Mouse (Mus musculus) intestine, postnatal 0 days (tissue): ENCODE measurements around the gene Sptbn4. TPM values are rescaled to one million over a fixed set of nuclear protein-coding genes. Genes with fewer than 3 reads are reported as not detected.
A peak's percentile ranks its signal among the peaks of the same experiment; 100 is the strongest.

Experiments used
- ATAC-seq: fragments of 200-750 bp; cut with Nextera tagmentation; 2 replicates; pipeline ENCODE4 v1.8.0; 2017; ENCODE audit warnings: mild to moderate bottlenecking, moderate TSS enrichment, moderate library complexity
- H3K27ac ChIP-seq: fragments of 300-500 bp; sonication (generic); 2 replicates; pipeline ENCODE4 v1.5.1; 2014; ENCODE audit warnings: mild to moderate bottlenecking, low read depth, low read length, moderate library complexity
- H3K27me3 ChIP-seq: fragments of 300-500 bp; sonication (generic); replicated peaks from 2 replicates; pipeline ENCODE4 v1.6.1; 2014; ENCODE audit warnings: low read length, mixed read lengths; ENCODE audit not compliant: control insufficient read depth, insufficient read depth
- H3K36me3 ChIP-seq: fragments of 300-500 bp; sonication (generic); 2 replicates; pipeline ENCODE4 v1.6.1; 2014; ENCODE audit warnings: mild to moderate bottlenecking, moderate library complexity; ENCODE audit not compliant: control insufficient read depth, insufficient read depth
- H3K4me1 ChIP-seq: fragments of 300-500 bp; sonication (generic); replicated peaks from 2 replicates; pipeline ENCODE4 v1.6.1; 2014; ENCODE audit warnings: antibody characterized with exemption, low read length, mixed read lengths; ENCODE audit not compliant: control insufficient read depth, insufficient read depth
- H3K4me2 ChIP-seq: fragments of 300-500 bp; sonication (generic); replicated peaks from 2 replicates; pipeline ENCODE4 v1.6.1; 2014; ENCODE audit warnings: low read depth, mild to moderate bottlenecking, moderate library complexity
- H3K4me3 ChIP-seq: fragments of 300-500 bp; sonication (generic); 2 replicates; pipeline ENCODE4 v1.5.1; 2014; ENCODE audit warnings: low read depth, low read length
- H3K9ac ChIP-seq: fragments of 300-500 bp; sonication (generic); 2 replicates; pipeline ENCODE4 v1.6.1; 2014; ENCODE audit warnings: mild to moderate bottlenecking, low read depth, low read length
- H3K9me3 ChIP-seq: fragments of 300-500 bp; sonication (generic); 2 replicates; pipeline ENCODE4 v1.6.1; 2016; ENCODE audit warnings: mixed run types; ENCODE audit not compliant: control insufficient read depth
- CTCF ChIP-seq: sonication (generic); IDR thresholded peaks from 2 replicates; pipeline ENCODE4 v1.5.1; 2016; ENCODE audit warnings: low read depth, mild to moderate bottlenecking, control low read depth, antibody characterized with exemption, moderate library complexity
- WGBS: fragments of 180-500 bp; shearing (Covaris S2); extraction: QIAGEN DNeasy Blood & Tissue Kit; methylation state at CpG from one replicate; pipeline ENCODE4 v1.1.7; 2014; 5-methylcytosine and 5-hydroxymethylcytosine counted together
- polyA plus RNA-seq: library from polyadenylated mRNA; unstranded; fragments of >200 nt; fragmentation: Nextera tagmentation; extraction: Ambion mirVana; gene quantifications from 2 replicates; pipeline ENCODE4 v1.2.1, GENCODE M21; 2015

The Sptbn4 gene
- polyA plus RNA-seq, 1 experiment from 2014 or later, result 0.17 TPM

GRCm38 (mm10) chr7:27429135-27429534 lies 18.4 kb downstream of the Sptbn4 start:
- Histone ChIP-seq H3K27me3 (peaks cover 5% of the 10 kb centered on the region), H3K9ac (no peak overlapping the region), H3K4me2 (no peak overlapping the region), H3K4me1 (no peaks in the 10 kb centered on the region), H3K4me3 (no peak overlapping the region), H3K27ac (no peak overlapping the region), H3K9me3 (peaks cover 5% of the 10 kb centered on the region; the same call in 1 of the 2 replicates), H3K36me3 (no peaks in the 10 kb centered on the region)
- WGBS, result 58% methylated on average over 2 of the region's 2 CpGs
- 0 out of 2 replicates have a peak, but pooled peaks have one; percentile 27 for TF ChIP-seq CTCF
- no peak for ATAC-seq

- WGBS, result 79% methylated on average over 11 of the region's 11 CpGs
- H3K27ac ChIP-seq, result no peak overlapping the region
- TF ChIP-seq CTCF, result no peak
- H3K4me1 ChIP-seq, result no peaks in the 10 kb centered on the region
- no peaks in the 10 kb centered on the region for H3K27me3 ChIP-seq
- no peak overlapping the region for H3K9ac ChIP-seq
- no peaks in the 10 kb centered on the region for H3K36me3 ChIP-seq
- no peak for ATAC-seq
- H3K4me2 ChIP-seq, result no peak overlapping the region
- peaks cover 5% of the 10 kb centered on the region; the same call in 1 of the 2 replicates for H3K9me3 ChIP-seq
- H3K4me3 ChIP-seq, result no peak overlapping the region
Measured at GRCm38 (mm10) chr7:27428002-27428401, 19.5 kb downstream of the Sptbn4 start.

- H3K27me3 ChIP-seq, result no peaks in the 10 kb centered on the region
- no peak overlapping the region for H3K27ac ChIP-seq
- peaks cover 5% of the 10 kb centered on the region; the same call in 1 of the 2 replicates for H3K9me3 ChIP-seq
- no peak overlapping the region for H3K9ac ChIP-seq
- H3K4me1 ChIP-seq, result no peaks in the 10 kb centered on the region
- ATAC-seq, result no peak
- 87% methylated on average over 1 of the region's 1 CpGs for WGBS
- no peak overlapping the region for H3K4me3 ChIP-seq
- no peak overlapping the region for H3K4me2 ChIP-seq
- TF ChIP-seq CTCF, result no peak
- no peaks in the 10 kb centered on the region for H3K36me3 ChIP-seq
Measured at GRCm38 (mm10) chr7:27427387-27427786, 20.1 kb downstream of the Sptbn4 start.

- H3K36me3 ChIP-seq, result no peaks in the 10 kb centered on the region
- no peaks in the 10 kb centered on the region for H3K4me1 ChIP-seq
- no peak overlapping the region for H3K4me2 ChIP-seq
- no peak for TF ChIP-seq CTCF
- ATAC-seq, result no peak
- no peaks in the 10 kb centered on the region for H3K27me3 ChIP-seq
- no peak overlapping the region for H3K27ac ChIP-seq
- H3K4me3 ChIP-seq, result no peak overlapping the region
- no peak overlapping the region for H3K9ac ChIP-seq
- H3K9me3 ChIP-seq, result no peaks in the 10 kb centered on the region
- 82% methylated on average over 12 of the region's 12 CpGs for WGBS
Measured at GRCm38 (mm10) chr7:27423556-27424326, 23.7 kb downstream of the Sptbn4 start.

- H3K27me3 ChIP-seq, result no peaks in the 10 kb centered on the region
- no peak overlapping the region for H3K4me2 ChIP-seq
- H3K9ac ChIP-seq, result no peak overlapping the region
- TF ChIP-seq CTCF, result peak; percentile 42
- no peaks in the 10 kb centered on the region for H3K9me3 ChIP-seq
- H3K36me3 ChIP-seq, result no peaks in the 10 kb centered on the region
- no peak overlapping the region for H3K4me3 ChIP-seq
- ATAC-seq, result no peak
- H3K27ac ChIP-seq, result no peak overlapping the region
- WGBS, result 79% methylated on average over 3 of the region's 3 CpGs
- no peaks in the 10 kb centered on the region for H3K4me1 ChIP-seq
Measured at GRCm38 (mm10) chr7:27419101-27419500, 28.4 kb downstream of the Sptbn4 start.

GRCm38 (mm10) chr7:27417151-27417550 lies 30.3 kb downstream of the Sptbn4 start:
- Histone ChIP-seq H3K27me3 (no peaks in the 10 kb centered on the region), H3K4me2 (no peak overlapping the region), H3K27ac (no peak overlapping the region), H3K36me3 (no peaks in the 10 kb centered on the region), H3K4me3 (no peak overlapping the region), H3K4me1 (no peaks in the 10 kb centered on the region), H3K9ac (no peak overlapping the region), H3K9me3 (no peaks in the 10 kb centered on the region)
- ATAC-seq, result no peak
- WGBS, result 47% methylated on average over 2 of the region's 2 CpGs
- no peak for TF ChIP-seq CTCF
